Mouse (Mus musculus) retina, postnatal 1 day (tissue): ENCODE measurements at regions not wholly inside any gene's neighbourhood (a gene's known extent, or its start where the extent isn't known, plus 50 kb on each side); places are given as distances from the start of the nearest gene placed in this dataset.

Experiments
- DNase-seq: peaks from one replicate; pipeline ENCODE4 v3.0.0-alpha.2; 2012

- DNase-seq, result no peak
Measured at GRCm38 (mm10) chr2:148622216-148622615, 50.2 kb upstream of the Nxt1 start.

GRCm38 (mm10) chr2:148611911-148612310 is 60.5 kb upstream of the Nxt1 start:
- no peak for DNase-seq

GRCm38 (mm10) chr2:148605425-148605930 is 66.9 kb upstream of the Nxt1 start:
- no peak for DNase-seq

GRCm38 (mm10) chr2:148603951-148604350 is 68.5 kb upstream of the Nxt1 start:
- no peak for DNase-seq

- no peak for DNase-seq
Measured at GRCm38 (mm10) chr2:148603315-148603714, 69.1 kb upstream of the Nxt1 start.

- DNase-seq, result peak; percentile 9
Measured at GRCm38 (mm10) chr2:148599498-148599897, 72.9 kb upstream of the Nxt1 start.

GRCm38 (mm10) chr2:148596966-148597365 is 75.4 kb upstream of the Nxt1 start:
- DNase-seq, result no peak

- DNase-seq, result no peak
Measured at GRCm38 (mm10) chr2:148585721-148586335, 86.6 kb upstream of the Nxt1 start.

- DNase-seq, result no peak
Measured at GRCm38 (mm10) chr2:148582208-148582607, 90.2 kb upstream of the Nxt1 start.

- no peak for DNase-seq
Measured at GRCm38 (mm10) chr2:148581666-148582065, 90.7 kb upstream of the Nxt1 start.

- peak; percentile 48 for DNase-seq
Measured at GRCm38 (mm10) chr2:148580286-148580966, 92.0 kb upstream of the Nxt1 start.

- peak; percentile 67 for DNase-seq
Measured at GRCm38 (mm10) chr2:148579564-148579963, 92.8 kb upstream of the Nxt1 start.

- no peak for DNase-seq
Measured at GRCm38 (mm10) chr2:148579027-148579426, 93.4 kb upstream of the Nxt1 start.

- no peak for DNase-seq
Measured at GRCm38 (mm10) chr2:148578176-148578575, 94.2 kb upstream of the Nxt1 start.

GRCm38 (mm10) chr2:148575433-148575832 is 97.0 kb upstream of the Nxt1 start:
- DNase-seq, result no peak

GRCm38 (mm10) chr2:148572165-148572564 is 100.2 kb upstream of the Nxt1 start:
- peak; percentile 37 for DNase-seq

- no peak for DNase-seq
Measured at GRCm38 (mm10) chr2:148571616-148572015, 100.8 kb upstream of the Nxt1 start.

- no peak for DNase-seq
Measured at GRCm38 (mm10) chr2:148571018-148571417, 101.4 kb upstream of the Nxt1 start.

- DNase-seq, result no peak
Measured at GRCm38 (mm10) chr2:148567930-148568481, 104.4 kb upstream of the Nxt1 start.

GRCm38 (mm10) chr2:148563390-148563789 is 109.0 kb upstream of the Nxt1 start:
- no peak for DNase-seq

GRCm38 (mm10) chr2:148562041-148562440 is 110.4 kb upstream of the Nxt1 start:
- DNase-seq, result no peak

GRCm38 (mm10) chr2:148560013-148560773 is 112.2 kb upstream of the Nxt1 start:
- no peak for DNase-seq

GRCm38 (mm10) chr2:148559376-148559775 is 113.0 kb upstream of the Nxt1 start:
- DNase-seq, result no peak
